Mouse (Mus musculus): ENCODE measurements around the gene Tas2r143.

- TF ChIP-seq CTCF (IDR thresholded peaks at IDR 0.05; ENCODE audit: low read depth, low read length) (no peak), POLR2A (IDR thresholded peaks at IDR 0.05; ENCODE audit: insufficient read depth, low read length) (no peak), EP300 (IDR thresholded peaks at IDR 0.05; ENCODE audit: insufficient read depth, low read depth, low read length) (no peak)
Measured at GRCm38 (mm10) chr6:42372816-42373547, 27.1 kb upstream of the Tas2r143 start, which contains the start of gene Epha1.

All from ES-Bruce4 (cell line).